Mouse (Mus musculus): ENCODE results near the gene Gm10645. TPM values are rescaled to one million over a fixed set of nuclear protein-coding genes. Genes with fewer than 3 reads are reported as not detected.

Gm10645 gene
- polyA plus RNA-seq, 1 experiment = not detected

- TF ChIP-seq POLR2A (IDR thresholded peaks at IDR 0.05; ENCODE audit: borderline replicate concordance, control insufficient read depth, low read depth, low read length) (no peak), CTCF (IDR thresholded peaks at IDR 0.05; ENCODE audit: control insufficient read depth, insufficient read depth, low read length) (no peak)
- Histone ChIP-seq H3K27ac (ENCODE audit: control insufficient read depth, insufficient read depth, low read depth, low read length, poor library complexity) (no peak overlapping the region), H3K4me3 (replicated peaks; ENCODE audit: control insufficient read depth, low read depth, low read length) (no peak overlapping the region), H3K4me1 (ENCODE audit: control insufficient read depth, insufficient read depth, low read length) (no peaks in the 10 kb centered on the region; the same call in 1 of the 2 replicates)
- WGBS = 73% methylated on average over 8 of the region's 8 CpGs
These were observed 33.7 kb upstream of the Gm10645 start for GRCm38 (mm10) chr8:83199715-83200114.

DNA sequence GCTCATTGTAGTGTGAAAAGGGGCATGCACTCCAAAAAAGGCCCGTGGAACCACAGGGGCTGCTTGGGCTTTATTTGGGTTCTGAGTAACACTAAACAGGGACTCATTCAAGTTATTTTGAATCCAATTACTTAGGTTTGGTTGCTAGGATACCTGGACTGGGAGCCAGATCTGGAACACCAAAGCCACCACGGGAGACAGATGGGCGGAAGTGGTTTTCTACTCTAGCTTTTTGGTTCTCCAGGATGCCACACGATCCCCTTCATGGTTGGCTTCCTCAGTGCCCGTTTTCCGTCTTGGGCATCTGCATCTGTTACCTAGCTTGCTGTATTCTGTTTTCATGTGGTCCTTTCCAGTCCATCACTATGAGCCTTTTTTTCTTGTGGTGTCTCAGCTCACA lies 30.1 kb upstream of the Gm10645 start:
- no peak overlapping the region for H3K27ac ChIP-seq (ENCODE audit: control insufficient read depth, insufficient read depth, low read depth, low read length, poor library complexity)
- no peak overlapping the region for H3K4me3 ChIP-seq (replicated peaks; ENCODE audit: control insufficient read depth, low read depth, low read length)
- no peak for TF ChIP-seq POLR2A (IDR thresholded peaks at IDR 0.05; ENCODE audit: borderline replicate concordance, control insufficient read depth, low read depth, low read length)
- TF ChIP-seq CTCF (IDR thresholded peaks at IDR 0.05; ENCODE audit: control insufficient read depth, insufficient read depth, low read length) = no peak
- WGBS = 69% methylated on average over 6 of the region's 6 CpGs
- H3K4me1 ChIP-seq (ENCODE audit: control insufficient read depth, insufficient read depth, low read length) = no peaks in the 10 kb centered on the region; the same call in 1 of the 2 replicates

- TF ChIP-seq CTCF (IDR thresholded peaks at IDR 0.05; ENCODE audit: control insufficient read depth, insufficient read depth, low read length) (no peak), POLR2A (IDR thresholded peaks at IDR 0.05; ENCODE audit: borderline replicate concordance, control insufficient read depth, low read depth, low read length) (no peak)
- WGBS = 63% methylated on average over 4 of the region's 4 CpGs
- no peak overlapping the region for H3K4me3 ChIP-seq (replicated peaks; ENCODE audit: control insufficient read depth, low read depth, low read length)
- no peak overlapping the region for H3K27ac ChIP-seq (ENCODE audit: control insufficient read depth, insufficient read depth, low read depth, low read length, poor library complexity)
- no peaks in the 10 kb centered on the region for H3K4me1 ChIP-seq (ENCODE audit: control insufficient read depth, insufficient read depth, low read length)
These were observed 23.6 kb upstream of the Gm10645 start for GRCm38 (mm10) chr8:83189538-83190095.

- Histone ChIP-seq H3K4me3 (replicated peaks; ENCODE audit: control insufficient read depth, low read depth, low read length) (no peak overlapping the region), H3K4me1 (ENCODE audit: control insufficient read depth, insufficient read depth, low read length) (no peaks in the 10 kb centered on the region), H3K27ac (ENCODE audit: control insufficient read depth, insufficient read depth, low read depth, low read length, poor library complexity) (no peak overlapping the region)
- no peak for TF ChIP-seq POLR2A (IDR thresholded peaks at IDR 0.05; ENCODE audit: borderline replicate concordance, control insufficient read depth, low read depth, low read length)
- TF ChIP-seq CTCF (IDR thresholded peaks at IDR 0.05; ENCODE audit: control insufficient read depth, insufficient read depth, low read length) = no peak
- WGBS = 86% methylated on average over 10 of the region's 10 CpGs
These were observed 21.5 kb upstream of the Gm10645 start for GRCm38 (mm10) chr8:83187363-83187962.

- H3K4me3 ChIP-seq (replicated peaks; ENCODE audit: control insufficient read depth, low read depth, low read length) = no peak overlapping the region
- TF ChIP-seq POLR2A (IDR thresholded peaks at IDR 0.05; ENCODE audit: borderline replicate concordance, control insufficient read depth, low read depth, low read length) (no peak), CTCF (IDR thresholded peaks at IDR 0.05; ENCODE audit: control insufficient read depth, insufficient read depth, low read length) (no peak)
- H3K27ac ChIP-seq (ENCODE audit: control insufficient read depth, insufficient read depth, low read depth, low read length, poor library complexity) = no peak overlapping the region
- H3K4me1 ChIP-seq (ENCODE audit: control insufficient read depth, insufficient read depth, low read length) = no peaks in the 10 kb centered on the region
- WGBS = 62% methylated on average over 6 of the region's 6 CpGs
These were observed 20.4 kb upstream of the Gm10645 start for GRCm38 (mm10) chr8:83186376-83186775.

DNA sequence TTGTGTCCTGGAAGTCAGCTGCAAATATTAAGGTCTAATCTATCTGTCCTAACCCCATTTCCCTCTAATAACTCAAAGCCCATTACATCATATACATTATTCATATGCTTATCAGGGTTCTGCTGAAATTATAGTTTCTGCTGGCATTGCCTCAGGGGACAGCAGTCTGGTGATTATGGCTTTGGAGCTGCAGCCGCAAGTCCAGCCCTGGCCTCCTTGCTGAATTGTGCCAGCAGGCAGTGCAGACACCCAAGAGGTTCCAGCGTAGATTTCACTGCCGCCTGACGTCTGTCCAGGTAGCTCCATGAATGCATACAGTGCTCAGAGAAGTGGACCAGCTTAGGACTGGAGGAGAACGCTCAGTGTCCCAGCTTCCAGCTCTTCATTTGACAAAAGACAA lies 16.8 kb upstream of the Gm10645 start:
- WGBS = 87% methylated on average over 5 of the region's 5 CpGs
- Histone ChIP-seq H3K4me1 (ENCODE audit: control insufficient read depth, insufficient read depth, low read length) (no peaks in the 10 kb centered on the region), H3K27ac (ENCODE audit: control insufficient read depth, insufficient read depth, low read depth, low read length, poor library complexity) (no peak overlapping the region), H3K4me3 (replicated peaks; ENCODE audit: control insufficient read depth, low read depth, low read length) (no peak overlapping the region)
- TF ChIP-seq CTCF (IDR thresholded peaks at IDR 0.05; ENCODE audit: control insufficient read depth, insufficient read depth, low read length) = no peak
- no peak for TF ChIP-seq POLR2A (IDR thresholded peaks at IDR 0.05; ENCODE audit: borderline replicate concordance, control insufficient read depth, low read depth, low read length)

- no peak overlapping the region for H3K4me3 ChIP-seq (replicated peaks; ENCODE audit: control insufficient read depth, low read depth, low read length)
- whole genome bisulfite sequencing = 79% methylated on average over 6 of the region's 6 CpGs
- H3K27ac ChIP-seq (ENCODE audit: control insufficient read depth, insufficient read depth, low read depth, low read length, poor library complexity) = no peak overlapping the region
- no peak for TF ChIP-seq POLR2A (IDR thresholded peaks at IDR 0.05; ENCODE audit: borderline replicate concordance, control insufficient read depth, low read depth, low read length)
- no peak for TF ChIP-seq CTCF (IDR thresholded peaks at IDR 0.05; ENCODE audit: control insufficient read depth, insufficient read depth, low read length)
- H3K4me1 ChIP-seq (ENCODE audit: control insufficient read depth, insufficient read depth, low read length) = no peaks in the 10 kb centered on the region
These were observed 16.0 kb upstream of the Gm10645 start for GRCm38 (mm10) chr8:83181851-83182482.

- Histone ChIP-seq H3K4me1 (ENCODE audit: control insufficient read depth, insufficient read depth, low read length) (no peaks in the 10 kb centered on the region), H3K27ac (ENCODE audit: control insufficient read depth, insufficient read depth, low read depth, low read length, poor library complexity) (no peak overlapping the region), H3K4me3 (replicated peaks; ENCODE audit: control insufficient read depth, low read depth, low read length) (no peak overlapping the region)
- WGBS = 23% methylated on average over 9 of the region's 9 CpGs
- TF ChIP-seq POLR2A (IDR thresholded peaks at IDR 0.05; ENCODE audit: borderline replicate concordance, control insufficient read depth, low read depth, low read length) = no peak
- peak; percentile 34; the same call in 1 of the 2 replicates for TF ChIP-seq CTCF (IDR thresholded peaks at IDR 0.05; ENCODE audit: control insufficient read depth, insufficient read depth, low read length)
These were observed 12.3 kb upstream of the Gm10645 start for GRCm38 (mm10) chr8:83178228-83178742.
